Mouse (Mus musculus) stomach, postnatal 0 days (tissue): Measurements from ENCODE around the gene Gm4894.

Experiments
- CTCF ChIP-seq: IDR thresholded peaks from 2 replicates; pipeline ENCODE4 v1.5.1; 2016; ENCODE audit warnings: antibody characterized with exemption, low read depth, mild to moderate bottlenecking, moderate library complexity
- EP300 ChIP-seq: optimal IDR thresholded peaks from 2 replicates; pipeline ENCODE3; 2016; ENCODE audit warnings: antibody characterized with exemption

DNA sequence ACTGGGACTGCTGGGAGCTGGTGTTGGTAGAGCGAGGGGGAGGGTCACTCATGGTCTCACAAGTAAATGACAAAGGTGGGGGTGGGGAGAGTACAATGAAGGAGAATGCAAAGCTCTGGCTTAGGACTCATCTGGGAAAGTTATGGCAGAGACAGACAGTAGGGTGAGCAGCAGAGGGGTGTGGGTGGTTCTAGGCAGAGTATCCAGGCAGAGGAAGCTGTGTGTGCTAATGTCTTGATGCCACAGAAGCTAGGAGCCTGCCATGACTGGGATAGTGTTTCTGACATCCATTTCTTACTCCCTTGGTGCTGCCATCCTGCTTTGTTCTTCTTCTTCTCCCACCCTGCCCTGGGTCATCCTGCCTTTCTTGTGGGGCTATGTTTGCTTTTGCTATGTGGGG is 38.8 kb upstream of the Gm4894 start:
- TF ChIP-seq CTCF (no peak), EP300 (no peak)
